Mouse (Mus musculus) urinary bladder, postnatal 14 days (tissue): ENCODE measurements around the gene Nod1.

ENCODE experiments used
- DNase-seq: peaks from one replicate; pipeline ENCODE4 v3.0.0; 2021; ENCODE audit warnings: low spot score

Gene Nod1

DNA sequence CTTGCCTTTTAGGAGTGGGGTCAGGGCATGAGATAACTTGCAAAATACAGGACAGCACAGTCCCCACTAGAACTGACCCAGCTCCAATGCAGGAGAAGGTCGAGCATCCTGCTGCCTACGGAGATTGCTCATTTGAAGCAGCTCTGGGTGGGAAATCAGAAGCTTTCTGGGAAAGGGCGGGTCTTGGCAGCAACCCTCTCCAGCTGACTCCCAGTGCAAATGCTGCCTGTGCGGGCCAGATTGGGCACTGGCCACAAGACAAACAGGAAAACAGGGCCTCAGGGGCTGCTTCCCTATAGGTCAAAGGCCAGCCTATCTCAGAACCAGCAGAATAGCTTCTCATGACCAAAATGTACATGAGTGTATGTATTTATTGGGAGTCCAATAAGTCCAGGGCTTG lies 32.8 kb downstream of the Nod1 start:
- peak; percentile 38 for DNase-seq

- no peak for DNase-seq
These were observed 35.9 kb downstream of the Nod1 start for GRCm38 (mm10) chr6:54936496-54936895.

GRCm38 (mm10) chr6:54934930-54935329 lies 37.5 kb downstream of the Nod1 start:
- DNase-seq, result no peak

GRCm38 (mm10) chr6:54934313-54934712 lies 38.1 kb downstream of the Nod1 start:
- DNase-seq, result no peak

- DNase-seq, result no peak
These were observed 38.5 kb downstream of the Nod1 start for GRCm38 (mm10) chr6:54933866-54934265.

- no peak for DNase-seq
These were observed 39.2 kb downstream of the Nod1 start for GRCm38 (mm10) chr6:54933216-54933615.

DNA sequence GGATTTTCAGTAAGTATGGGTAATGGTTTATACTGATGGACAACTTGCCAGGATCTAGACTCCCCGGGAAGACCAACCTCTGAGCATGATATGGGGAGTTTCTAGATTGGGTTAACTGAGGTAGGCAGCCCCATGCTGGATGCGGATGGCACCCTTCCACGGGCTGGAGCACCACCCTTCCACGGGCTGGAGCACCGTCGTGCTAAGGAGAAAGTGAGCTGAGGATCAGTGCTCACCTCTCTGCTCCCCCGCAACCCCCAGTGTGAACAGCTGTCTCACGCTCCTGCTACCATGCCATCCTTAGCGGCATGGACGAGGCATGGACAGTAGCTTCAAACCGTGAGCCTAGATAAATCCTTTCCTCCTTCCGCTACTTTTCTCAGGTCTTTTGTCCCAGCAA lies 39.9 kb downstream of the Nod1 start:
- DNase-seq, result no peak

GRCm38 (mm10) chr6:54931641-54932040 lies 40.8 kb downstream of the Nod1 start:
- no peak for DNase-seq

DNA sequence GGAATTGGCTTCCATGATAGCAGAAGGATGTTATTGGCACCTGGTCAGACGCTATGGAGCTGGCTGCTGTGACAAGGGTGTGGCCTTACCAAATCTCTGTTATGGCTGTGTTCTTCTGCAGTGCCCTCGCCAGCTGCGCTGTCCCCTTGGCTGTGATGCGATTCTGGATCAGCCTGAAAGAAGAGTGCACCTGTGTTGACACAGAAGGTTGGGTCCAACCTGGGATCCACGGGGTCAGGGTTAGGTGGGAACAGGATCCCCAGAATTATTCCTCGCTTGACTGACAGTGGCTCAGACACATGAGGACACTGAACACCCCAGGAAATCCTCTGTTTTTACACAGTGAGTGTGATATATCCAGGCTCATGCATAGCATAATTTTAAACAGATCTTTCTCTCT lies 44.5 kb downstream of the Nod1 start:
- DNase-seq, result no peak

DNA sequence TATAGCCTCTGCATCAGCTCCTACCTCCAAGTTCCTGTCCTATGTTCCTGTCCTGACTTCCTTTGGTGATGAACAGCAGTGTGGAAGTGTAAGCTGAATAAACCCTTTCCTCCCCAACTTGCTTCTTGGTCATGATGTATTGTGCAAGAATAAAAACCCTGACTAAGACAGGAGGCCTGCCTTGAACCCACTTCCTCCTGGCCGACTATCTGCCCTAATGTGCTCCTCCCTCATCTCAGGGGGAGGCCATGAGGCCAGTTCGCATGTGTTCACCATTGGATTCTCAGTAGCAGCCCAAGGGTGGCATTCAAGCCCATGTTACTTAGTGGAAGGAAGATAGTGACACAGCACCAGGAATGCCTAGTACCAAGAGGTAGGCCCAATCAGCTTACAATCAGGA lies 45.5 kb downstream of the Nod1 start:
- no peak for DNase-seq

- DNase-seq, result no peak
These were observed 46.5 kb downstream of the Nod1 start for GRCm38 (mm10) chr6:54925736-54926440.

- no peak for DNase-seq
These were observed 47.9 kb downstream of the Nod1 start for GRCm38 (mm10) chr6:54924538-54924937.

DNA sequence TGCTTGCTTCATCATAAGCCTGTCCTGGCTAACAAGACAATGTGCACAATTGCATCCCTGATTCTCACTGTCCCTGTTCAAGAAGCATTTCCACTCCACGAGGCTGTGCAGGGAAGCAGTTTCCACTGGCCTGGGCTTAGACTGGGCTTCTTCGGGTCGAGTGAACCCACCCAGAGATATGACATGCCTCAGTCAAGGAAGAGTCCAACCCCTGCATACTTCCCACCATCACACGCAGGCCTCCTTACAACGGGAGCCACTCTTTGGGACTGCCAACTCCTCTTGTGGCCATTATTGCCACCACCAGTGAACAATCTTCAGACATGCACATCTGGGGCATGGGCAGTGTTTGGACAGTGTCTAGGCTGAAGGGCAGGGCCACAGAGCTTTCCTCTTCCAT lies 53.9 kb downstream of the Nod1 start:
- no peak for DNase-seq

GRCm38 (mm10) chr6:54917523-54917922 lies 54.9 kb downstream of the Nod1 start:
- DNase-seq, result peak; percentile 66

DNA sequence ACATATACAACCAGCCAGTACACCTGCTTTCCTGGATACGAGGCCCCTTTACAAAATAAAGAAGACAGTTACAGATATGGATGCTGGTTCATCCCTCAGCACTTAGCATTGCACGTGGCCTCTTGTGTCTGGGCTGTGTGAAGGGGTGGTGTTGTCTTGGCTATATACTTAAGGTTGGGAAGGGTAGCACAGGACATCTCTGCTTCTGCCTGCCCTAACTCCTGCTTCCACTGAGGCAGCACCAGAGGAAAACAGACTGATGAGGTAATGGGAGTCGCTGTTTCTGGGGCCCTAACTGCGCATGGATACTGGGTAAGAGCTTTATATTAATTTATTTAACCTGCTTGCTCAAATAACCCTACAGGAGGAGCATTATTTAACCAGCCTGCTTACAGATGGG lies 55.5 kb downstream of the Nod1 start:
- DNase-seq, result no peak

DNA sequence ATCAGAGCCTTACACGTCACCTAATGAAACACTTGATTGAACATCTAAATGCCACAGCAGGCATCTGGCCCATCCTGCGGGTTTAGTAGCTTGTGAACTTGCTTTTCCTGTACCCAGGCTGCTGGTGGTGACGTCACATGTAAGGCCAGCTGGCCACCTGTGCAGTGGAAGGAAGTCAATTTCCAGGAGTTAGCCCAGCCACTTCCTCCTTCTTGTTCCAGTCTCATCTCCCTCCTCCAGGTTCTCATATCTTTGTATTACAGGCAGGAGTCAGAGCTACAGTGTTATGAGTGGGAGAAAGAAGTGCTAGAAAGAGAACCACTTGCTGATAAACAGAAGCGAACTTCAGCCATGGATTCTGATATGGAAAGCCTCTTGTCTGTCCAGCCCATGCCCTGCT lies 56.2 kb downstream of the Nod1 start:
- DNase-seq, result no peak

DNA sequence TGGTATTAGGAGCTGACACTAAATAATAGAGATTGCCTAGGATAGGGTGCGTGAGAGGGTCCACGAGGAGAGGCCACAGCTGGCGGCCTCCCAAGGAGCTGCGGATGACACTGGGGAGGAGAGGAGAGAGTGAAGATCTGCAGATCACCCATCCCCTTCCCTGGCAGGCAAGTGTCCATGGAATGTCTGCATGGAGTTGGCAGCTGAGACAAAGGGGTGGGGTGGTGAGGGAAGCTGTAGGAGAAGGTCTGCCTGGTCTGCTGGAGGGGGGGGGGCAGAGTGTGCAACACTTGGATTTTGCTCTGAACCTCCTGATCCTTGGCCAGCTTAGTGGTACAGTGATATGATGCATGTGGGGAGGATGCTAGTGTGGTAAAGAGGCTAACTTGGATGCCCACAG lies 57.4 kb downstream of the Nod1 start:
- no peak for DNase-seq

DNA sequence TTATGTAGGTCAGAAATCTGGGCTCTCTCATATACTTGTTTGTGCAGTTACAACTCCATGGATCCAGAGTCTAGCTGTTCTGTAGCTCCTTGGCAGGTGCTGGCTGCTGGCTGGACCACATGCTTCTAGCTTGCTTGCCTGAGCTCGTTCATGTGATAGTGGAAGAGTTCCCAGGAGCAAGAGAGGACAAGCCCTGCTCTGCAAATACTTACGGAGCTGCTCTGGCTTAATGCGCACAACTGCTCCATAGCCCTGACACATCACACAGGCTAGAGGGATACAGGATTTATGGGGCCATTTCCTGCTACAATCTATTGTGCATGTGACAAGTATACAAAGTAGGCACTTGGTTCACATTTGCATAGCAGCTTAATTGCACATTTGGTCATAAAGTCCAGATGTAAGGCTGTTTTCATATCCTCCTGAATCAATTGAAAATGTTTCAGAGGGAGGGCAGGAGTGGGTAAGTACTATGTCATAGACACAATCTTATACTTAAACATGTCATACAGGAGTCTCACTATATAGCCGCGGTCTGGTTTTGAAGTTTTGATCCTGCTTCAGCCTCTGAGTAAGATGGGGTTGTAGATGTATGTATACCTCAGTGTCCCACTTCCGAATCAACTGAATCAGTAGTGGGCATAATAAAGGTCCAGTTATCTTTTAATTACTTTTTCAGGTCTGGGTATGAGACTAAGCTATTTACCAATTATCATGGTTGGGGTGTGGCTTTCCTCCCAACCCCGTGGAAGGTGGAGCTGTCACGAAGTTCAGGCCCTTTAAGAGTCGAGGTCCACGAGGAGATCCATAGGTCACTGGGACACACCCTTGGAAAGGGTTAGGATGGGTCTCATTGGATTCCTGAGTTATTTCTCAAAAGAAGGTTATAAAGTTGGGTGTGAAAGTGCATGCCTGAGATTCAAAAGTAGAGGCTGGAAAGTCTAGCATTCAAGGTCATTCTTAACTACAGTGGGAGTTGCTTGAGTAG lies 66.1 kb downstream of the Nod1 start:
- peak; percentile 65 for DNase-seq

DNA sequence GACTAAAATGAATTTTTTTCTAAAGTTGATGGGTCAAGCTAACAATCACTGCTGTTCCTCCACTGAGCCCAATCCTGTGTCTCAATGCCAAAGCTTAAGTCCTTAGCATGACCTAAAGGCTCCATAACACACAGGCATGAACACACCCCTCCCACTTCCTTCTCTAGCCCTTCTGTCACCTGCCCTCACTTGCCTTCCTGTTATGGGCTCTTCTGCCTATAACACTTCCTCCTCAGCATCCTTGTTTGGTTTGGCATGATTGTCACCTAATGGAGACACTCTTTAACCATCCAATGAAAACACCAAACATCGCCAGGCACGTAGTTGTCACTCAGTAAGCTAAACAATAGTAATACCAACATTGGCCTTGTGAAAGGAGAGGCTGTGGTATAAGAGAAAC lies 69.9 kb downstream of the Nod1 start:
- no peak for DNase-seq

- DNase-seq, result no peak
These were observed 72.2 kb downstream of the Nod1 start for GRCm38 (mm10) chr6:54900256-54900655.

DNA sequence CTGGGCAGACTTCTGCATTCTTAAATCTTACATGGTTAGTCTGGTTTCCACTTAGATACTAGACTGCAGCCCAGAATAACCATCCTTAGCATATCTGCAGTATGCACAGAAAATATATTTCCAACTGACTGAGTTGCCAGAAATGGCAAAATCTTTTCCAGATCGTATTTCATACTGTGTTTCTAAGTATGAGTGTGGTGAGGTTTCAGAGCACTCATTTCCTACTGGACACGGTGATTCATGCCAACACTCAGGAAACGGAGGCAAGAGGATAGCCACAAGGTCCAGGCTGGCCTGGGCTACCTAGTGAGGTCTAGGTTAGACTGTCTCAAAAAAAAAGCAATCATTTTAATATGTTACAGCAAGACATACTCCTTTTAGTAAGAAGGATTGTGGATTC lies 81.0 kb downstream of the Nod1 start:
- no peak for DNase-seq

DNA sequence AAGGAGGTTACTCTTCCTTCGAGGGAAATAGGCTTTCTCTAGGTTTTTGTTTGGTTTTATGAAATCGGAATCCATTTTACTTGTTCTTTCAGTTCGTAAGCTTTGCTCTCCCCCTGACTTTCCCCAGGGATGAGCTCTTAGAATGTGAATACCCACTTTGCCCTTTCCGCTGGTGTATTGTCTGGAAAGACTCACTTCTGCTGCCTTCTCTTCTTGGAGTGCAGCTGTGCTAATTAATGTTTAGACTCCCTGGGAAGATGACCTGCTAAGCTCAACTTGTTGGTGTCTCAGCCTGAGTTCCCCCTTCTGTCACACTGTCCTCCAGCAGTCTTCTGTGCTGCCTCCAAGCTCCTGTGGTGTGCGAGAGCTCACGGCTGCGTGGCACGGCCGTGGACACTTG lies 82.2 kb downstream of the Nod1 start:
- DNase-seq, result no peak

DNA sequence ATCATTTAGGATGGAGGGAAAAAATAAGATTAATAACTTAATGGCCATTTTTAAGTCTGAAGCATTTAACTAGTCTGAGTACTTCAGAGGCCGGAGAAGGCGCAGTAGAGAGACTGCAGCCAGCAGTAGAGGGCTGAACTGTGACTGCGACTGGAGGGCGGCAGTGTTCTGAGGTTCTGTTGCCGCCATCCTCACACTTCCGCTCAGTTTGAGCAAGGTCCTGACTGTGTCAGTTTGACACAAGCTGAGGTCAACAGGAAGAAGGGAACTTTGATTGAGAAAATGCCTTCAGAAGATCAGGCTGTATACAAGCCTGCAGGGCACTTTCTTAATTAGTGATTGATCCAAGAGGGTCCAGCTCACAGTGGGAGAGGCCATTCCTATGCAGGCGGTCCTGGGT lies 86.2 kb downstream of the Nod1 start:
- no peak for DNase-seq
